Mouse (Mus musculus): ENCODE measurements at regions not wholly inside any gene's neighbourhood (a gene's known extent, or its start where the extent isn't known, plus 50 kb on each side); places are given as distances from the start of the nearest gene placed in this dataset.

DNA sequence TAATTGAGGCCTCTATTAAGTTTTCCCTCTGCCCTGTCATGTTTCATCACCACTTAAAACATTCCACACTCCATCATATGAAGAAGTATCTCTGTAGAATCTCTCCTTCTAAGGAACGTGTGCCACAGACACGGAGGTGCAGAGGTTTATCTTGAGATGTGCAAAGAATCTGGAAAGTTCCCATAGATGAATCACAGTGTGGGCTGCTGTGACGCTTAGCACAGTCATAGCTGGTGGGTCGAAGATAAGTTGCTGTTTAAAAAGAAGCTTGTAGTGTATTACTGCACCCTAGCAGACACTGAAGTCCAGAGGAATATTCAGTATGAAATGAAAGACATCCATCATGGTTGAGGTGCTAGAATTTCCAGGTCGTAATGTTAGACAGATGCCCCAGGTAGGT lies 179.9 kb upstream of the 4930583I09Rik start:
- no peak for DNase-seq (ENCODE audit: low read depth)

DNA sequence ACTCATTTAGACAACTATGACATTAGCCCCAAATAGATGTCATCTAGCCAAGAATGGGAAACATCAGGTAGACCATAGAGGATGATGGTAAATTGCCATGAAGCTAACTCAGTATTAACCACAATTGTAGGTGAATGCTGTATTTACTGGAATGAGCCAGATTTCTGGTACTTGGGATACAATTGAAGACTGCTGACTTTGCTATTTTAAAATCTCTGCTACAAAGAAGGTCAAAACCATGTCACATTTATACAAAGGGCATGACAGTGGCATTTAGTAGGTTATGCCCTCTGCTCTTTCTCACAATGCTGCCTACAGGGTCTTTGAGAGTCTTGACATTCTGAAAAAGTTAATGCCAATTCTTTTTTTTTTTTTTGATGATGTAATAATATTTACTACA lies 178.8 kb upstream of the 4930583I09Rik start:
- DNase-seq (ENCODE audit: low read depth), result no peak

DNA sequence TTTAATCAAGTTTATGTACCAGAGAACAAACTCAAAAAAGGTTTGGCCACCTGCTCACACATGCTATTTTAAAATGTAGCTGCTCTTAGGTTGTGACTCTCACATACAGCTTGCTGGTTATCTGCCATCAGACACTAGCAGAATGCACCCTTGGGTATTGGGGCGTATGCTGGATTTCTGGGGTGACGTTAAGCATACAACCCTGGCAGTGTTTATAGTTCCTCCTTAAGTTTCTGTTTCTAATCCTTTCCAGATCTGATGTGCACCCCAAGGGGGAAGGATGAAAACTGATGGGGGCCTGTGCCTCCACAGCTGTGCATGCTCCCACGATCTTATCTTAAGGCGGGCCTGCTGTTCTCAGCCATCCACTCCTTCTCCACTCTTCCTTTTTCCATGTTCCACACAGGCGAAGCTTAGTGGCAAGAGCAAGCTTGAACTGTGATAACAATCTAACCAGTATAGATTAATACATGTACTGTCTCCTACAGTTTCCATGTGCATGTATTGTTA lies 164.8 kb upstream of the 4930583I09Rik start:
- DNase-seq (ENCODE audit: low read depth), result no peak

DNA sequence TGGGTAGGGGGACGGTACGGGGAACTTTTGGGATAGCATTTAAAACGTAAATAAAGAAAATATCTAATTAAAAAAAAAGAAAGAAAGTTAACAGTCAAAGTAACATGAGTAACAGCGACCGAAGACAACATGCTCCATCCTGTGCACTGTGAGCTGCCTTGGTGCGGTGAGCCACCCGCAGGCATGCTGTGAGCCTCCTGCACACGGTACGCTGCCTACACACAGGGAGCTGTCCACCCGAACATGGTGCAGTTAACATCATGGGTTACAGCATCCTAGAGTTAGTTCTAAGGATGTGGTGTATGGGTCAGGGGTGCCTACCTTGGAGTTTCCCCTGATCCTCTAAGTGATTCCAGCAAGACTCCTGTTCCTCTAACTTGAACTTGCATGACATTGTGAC lies 158.6 kb upstream of the 4930583I09Rik start:
- no peak for DNase-seq (ENCODE audit: low read depth)

DNA sequence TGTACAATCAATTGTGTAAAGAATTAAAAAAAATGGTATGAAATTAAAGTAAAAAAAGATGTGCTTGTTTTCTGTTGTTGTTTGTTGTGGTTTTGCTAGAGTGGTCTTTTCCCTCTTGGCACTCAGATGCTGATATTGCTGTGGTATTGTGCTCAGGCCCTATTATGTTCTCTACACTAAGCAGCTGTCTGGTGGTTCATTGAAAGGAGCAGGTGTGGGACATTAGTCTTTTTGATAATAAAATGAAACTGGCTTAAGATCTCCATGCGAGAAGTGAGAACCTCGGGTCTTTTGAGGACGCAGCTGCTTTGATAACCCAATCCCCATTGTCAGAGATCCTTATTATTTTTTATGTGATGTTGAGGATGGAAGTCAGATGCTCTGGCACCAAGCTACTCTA lies 155.4 kb upstream of the 4930583I09Rik start:
- no peak for DNase-seq (ENCODE audit: low read depth)

DNA sequence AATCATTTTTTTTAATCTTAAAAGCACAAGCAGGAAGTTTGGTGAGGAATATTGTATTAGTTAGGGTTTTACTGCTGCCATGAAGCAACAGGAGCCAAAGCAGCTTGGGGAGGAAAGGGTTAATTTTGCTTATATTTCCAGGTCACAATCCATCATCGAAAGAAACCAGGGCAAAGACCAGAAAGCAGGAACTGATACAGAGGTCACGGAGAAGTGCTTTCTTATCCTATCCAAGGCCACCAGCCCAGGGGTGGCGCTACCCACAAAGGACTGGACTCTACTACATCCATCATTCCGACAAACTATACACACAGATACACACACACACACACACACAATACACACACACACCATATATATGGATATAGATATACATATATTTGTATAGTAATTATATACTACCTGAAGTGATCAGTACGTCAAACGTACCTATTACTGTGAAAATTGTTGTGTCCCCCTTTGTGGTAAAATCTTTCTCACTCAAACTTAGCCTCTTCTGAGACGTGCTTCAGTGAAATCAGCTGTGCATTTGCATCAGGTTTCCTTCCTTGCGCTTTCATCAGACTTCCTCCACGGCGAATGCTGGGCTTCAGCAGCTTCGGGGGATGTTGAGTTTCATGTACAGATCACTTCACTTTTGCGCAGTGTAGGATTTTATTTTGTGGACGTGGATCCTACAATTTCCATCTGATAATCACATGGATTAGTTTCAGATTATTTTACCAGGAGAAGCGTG lies 148.6 kb upstream of the 4930583I09Rik start:
- no peak for DNase-seq (ENCODE audit: low read depth)

DNA sequence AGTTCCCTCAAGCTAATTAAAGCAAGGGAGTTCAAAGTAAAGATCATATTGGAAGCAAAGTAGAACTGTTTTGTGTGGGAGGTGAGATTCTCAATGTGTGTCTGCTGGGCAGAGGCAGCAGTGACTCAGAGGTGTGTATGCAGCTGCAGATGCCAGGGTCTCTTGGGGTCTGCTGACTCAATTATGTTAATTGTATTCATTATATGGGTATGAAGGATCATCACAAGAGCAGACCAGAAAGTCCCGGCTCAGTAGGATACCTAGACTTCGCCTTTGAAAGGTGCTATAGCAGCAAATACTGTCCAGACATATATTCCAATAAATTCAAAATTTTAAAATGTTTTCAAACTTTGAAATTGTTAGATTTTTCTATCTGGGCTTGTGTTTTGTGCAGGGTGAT lies 147.6 kb upstream of the 4930583I09Rik start:
- DNase-seq (ENCODE audit: low read depth), result no peak

DNA sequence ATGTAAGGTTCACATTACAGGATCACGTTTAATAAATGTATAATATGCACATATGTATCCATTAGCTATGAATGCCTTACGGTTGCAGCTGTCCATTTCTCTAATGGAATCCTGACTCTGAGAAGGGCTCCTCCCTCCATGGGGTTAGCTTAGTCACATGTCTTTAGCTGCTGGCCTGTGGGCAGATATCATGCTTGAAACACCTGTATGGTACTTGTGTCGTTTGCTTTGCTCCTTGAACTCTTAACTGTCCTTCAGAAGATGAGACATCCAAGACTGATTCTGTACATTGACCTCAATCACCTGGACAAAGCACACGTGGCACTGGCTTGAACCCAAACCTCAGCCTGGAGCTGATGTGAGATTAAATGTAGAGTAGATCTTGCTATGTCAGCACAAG lies 128.3 kb upstream of the 4930583I09Rik start:
- DNase-seq (ENCODE audit: low read depth), result no peak

DNA sequence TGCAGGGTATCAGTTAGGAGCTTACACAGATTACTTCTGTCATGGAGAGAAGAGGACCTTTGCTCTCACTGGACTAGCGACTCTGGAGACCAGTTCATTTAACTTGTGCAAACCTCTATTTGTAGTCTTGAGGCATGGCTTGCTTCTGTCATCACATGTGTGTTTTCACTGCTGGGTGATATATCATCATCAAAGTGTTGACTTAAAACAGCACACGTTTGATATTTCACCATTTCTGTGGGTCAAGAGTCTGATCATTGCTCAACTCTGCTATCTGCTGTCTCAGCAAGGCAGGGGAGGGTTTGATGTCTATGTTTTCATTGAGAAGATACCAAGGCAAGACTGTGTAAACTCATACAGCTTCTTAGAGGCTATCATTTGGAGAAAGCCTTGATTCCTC lies 126.0 kb upstream of the 4930583I09Rik start:
- no peak for DNase-seq (ENCODE audit: low read depth)

DNA sequence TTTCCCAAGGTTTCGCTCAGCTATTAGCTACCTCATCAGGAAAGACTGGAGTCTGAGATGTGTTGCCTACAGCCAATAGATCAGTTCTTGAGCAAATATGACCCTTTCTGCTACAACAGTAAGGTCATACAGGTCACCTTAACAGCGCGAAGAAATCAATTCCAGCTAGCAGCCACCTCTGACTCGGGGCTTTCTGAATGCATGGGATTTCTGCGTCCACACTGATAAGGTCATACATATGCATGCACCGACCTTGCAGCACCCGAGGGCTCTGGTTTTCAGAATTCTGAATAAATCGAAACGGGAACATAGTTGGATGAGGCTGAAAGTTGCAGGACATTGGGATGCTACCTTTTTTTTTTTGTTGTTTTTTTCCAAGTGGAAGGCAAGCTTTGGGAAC lies 121.6 kb upstream of the 4930583I09Rik start:
- DNase-seq (ENCODE audit: low read depth), result no peak

DNA sequence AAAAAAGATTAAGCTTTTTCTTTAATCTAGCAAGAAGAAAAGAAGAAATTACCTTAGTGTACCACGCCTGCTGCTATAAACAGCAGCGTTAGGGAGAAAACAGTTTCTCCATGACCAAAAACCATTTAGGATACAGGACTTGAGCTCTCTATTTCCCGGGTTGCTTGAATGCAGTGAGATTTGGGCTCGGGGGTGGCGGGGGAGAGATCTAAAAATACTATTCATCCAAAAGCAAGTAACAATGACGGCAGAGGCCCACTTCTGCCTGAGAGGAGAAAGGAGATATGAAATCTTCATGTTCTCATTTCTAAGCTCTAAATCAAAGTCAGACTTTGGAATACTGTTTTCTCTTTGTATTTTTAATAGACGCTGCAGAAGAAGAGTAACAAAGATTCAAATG lies 120.6 kb upstream of the 4930583I09Rik start:
- DNase-seq (ENCODE audit: low read depth), result no peak

DNA sequence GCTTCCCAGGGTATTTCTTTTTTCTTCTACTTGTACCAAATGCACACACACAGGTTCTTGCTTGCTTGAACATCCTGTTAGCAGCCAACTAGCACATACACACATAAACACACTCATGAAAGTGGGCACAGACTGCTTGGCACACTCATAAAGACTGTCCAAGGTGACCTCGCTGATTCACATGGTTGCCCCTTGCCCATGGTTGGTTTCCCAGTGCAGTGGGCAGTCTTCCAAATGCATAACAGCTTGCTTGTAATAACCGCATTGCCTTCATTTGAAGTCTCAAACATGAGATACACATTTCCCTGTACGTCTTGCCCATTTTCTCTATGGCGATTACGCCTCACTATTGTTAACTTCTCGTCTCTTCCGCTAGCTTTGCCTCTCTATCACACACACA lies 117.4 kb upstream of the 4930583I09Rik start:
- no peak for DNase-seq (ENCODE audit: low read depth)

DNA sequence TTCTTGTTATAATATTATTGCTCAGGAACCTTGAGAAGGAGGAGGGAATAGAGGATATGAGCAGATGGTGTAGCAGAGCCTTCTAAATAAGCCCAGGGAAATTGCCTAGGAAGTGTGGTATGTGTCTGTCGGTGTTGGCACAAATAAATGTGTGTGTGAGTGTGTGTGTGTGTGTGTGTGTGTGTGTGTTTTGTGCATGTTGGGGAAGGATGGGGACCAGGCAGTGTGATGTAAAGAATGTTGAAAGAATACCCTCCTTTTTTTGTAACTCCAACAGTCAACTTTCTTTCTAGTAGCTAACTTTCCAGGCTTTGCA lies 115.7 kb upstream of the 4930583I09Rik start:
- DNase-seq (ENCODE audit: low read depth), result no peak

DNA sequence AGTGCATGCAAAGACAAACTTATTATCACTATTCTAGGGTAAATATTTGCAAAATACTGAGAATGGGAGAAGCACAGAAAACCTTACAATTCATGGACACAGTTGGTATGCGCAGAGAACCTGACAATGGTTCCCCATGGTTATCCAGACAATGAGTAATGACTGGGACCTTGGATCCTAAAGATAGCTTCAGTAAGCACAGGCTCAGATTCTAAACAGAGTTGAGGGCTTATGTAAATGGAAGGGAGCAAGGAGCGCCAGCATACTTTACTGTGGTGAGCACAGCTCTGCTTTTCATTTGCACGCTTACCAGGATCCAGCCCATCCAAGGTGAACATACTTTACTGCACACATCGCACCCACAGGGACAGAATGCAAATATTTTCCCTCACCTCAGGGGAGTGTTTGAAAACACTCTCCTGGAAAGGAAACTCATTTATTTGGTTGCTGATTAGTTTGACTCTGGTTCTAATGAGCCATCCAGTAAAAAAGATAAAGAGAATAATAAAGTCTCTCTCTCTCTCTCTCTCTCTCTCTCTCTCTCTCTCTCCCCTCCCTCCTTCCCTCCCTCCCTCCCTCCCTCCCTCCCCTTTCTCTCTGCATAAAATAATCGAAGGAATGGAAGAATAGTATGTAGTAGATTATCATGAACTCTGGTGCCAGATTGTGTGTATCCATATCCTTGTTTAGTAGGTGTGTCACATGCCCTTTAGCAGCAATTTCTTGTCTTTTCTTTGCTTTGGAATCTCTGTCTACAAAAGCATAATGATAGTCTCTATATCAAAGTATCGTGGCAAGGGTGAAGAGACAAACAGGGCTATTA lies 115.1 kb upstream of the 4930583I09Rik start:
- no peak for DNase-seq (ENCODE audit: low read depth)

DNA sequence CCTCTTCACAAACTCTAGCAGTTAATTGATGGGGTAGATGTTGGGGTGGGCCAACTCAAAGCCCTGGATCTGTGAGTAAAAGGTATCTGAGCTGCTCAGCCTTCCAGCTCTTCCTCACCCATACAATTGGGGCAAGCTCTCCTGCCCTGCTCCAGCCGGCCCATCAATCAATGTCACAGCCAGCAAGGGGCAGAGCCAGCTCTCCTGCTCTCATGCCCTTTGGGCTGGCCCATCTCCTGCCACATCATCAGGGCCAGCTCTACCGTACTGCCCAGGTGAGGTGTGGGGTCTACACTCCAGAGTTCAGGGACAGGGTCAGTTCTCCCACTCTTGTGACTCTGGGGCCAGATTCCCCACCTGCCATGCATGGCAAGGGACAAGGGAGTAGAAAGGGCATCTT lies 107.3 kb upstream of the 4930583I09Rik start:
- no peak for DNase-seq (ENCODE audit: low read depth)

DNA sequence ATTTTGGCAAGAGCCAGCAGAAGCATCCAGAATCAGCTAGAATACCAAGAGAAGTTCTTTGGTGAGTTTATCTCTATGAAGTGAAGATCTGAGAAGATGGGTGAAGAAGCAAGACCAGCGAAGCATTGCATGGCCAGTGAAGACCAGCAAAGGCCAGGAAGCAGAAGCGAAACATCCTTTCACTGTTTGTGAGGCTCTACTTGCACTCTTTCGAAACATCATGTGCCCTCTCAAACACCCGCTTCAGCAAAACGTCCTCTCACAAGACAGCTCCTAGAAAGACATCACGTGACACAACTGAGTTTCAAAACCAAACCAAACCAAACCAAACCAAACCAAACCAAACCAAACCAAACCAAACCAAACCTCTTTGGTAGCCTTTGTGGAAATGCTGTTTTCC lies 105.7 kb upstream of the 4930583I09Rik start:
- no peak for DNase-seq (ENCODE audit: low read depth)

DNA sequence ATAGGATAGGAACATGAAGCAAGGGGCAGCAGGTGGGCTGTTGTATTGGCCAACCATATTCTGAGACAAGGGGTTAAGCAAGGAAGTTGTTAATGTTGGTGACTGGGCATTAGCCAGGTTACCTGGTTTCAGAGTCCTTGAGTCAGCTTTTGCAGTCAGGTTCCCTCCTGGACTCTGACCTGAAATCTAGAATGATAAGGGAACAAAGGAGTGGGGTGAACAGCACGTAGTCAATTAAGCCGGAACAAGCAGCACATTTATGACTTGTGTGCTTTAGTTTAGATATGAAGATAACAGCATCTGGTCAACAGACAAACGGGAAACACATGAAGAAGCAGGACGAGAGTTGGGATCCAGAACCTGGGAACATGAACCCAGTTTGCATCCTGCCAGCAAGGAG lies 99.8 kb upstream of the 4930583I09Rik start:
- DNase-seq (ENCODE audit: low read depth), result no peak

DNA sequence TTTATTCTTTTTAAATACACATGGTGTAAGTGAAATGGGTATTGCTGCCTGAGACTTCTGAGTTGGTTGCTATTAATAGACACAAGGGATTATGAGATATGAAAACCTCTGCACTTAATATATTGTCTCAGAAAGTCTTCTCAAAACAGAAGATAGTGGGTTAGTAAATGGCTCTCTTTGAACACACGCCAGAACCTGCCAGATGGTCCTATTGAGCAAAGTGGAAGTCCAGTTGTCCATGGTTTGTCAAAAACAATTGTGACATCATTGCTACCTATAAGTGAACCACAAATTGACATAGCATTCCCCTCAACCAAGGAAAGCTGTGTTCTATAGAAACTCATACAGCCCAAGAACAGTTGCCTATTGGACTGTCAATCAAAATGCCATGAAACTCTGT lies 98.5 kb upstream of the 4930583I09Rik start:
- DNase-seq (ENCODE audit: low read depth), result no peak

DNA sequence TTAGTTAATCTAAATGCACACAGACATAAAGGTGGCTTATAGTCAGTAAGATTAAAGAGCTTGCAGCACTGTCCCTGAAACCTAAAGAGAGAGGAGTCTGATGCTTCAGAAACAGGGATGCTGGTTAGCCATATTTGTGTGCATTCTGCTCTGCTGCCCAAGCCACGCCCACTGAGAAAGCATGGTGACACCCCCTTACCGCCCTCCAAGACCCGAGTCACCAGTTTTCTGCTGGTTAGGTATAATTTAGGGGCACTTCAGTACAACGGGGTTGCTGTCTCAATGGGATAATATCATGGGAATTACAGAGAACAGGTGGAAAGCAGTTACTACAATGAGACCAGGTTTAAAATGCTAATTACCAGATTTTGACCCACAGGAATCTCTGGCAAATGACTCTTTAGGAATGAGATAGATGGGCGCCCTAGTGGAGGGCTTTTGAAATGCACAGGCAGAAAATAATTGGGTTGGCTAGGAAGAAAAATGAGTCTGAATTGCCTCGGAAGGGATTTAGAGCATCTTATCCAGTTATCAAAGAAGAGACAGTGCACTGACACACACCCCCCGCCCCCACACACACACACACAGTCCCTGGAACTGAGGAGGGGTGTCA lies 95.1 kb upstream of the 4930583I09Rik start:
- DNase-seq (ENCODE audit: low read depth), result no peak

DNA sequence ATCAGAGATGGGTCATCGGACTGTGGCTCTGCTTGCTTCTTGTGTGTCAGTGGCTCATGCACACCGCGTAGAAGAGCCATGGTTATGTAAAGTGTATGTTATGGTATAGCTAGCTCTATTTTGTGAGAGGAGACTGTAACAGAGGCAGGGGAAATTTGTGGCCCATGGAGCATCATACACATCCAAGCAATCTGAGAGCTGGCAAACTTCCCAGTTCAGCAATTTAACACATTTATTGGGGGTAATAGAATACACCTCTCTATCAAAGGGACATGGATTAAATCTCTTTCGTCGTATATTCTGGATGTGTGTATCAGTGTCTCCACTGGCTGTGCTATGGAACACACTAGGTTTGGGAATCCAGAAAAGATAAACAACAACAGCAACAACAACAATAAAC lies 87.9 kb upstream of the 4930583I09Rik start:
- no peak for DNase-seq (ENCODE audit: low read depth)

DNA sequence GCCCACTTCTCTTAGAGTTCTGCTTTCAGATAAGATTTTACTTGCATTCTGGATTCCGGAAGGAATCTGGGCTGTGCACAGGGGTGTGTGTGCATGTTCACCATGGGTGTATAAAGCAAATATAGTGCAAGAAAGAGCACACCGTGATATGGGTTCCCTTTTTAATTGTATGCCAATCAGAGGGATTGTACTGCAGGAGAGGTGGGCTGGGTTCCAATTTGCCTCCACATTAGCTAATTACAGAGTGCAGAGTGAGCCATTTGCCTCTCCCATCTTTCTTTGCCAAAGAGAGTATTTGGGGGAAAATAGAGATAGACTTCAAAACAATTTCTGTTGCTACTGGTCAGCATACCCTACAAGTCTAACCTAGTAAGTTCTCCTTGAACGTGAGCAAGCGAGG lies 86.4 kb upstream of the 4930583I09Rik start:
- no peak for DNase-seq (ENCODE audit: low read depth)

DNA sequence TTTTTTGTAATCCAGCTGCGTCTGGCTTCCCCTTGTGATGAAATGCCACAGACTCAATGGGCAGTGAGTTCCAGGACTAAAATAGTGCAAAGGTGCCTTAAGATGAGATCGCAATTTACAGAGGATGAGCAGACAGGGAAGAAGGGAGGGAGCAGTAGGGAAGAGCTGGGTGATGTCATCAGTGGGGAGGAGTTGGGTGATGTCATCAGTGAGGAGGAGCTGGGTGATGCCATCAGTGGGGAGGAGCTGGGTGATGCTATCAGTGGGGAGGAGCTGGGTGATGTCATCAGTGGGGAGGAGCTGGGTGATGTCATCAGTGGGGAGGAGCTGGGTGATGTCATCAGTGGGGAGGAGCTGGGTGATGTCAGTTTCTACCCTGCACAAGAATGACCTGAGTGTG lies 84.4 kb upstream of the 4930583I09Rik start:
- peak; percentile 5 for DNase-seq (ENCODE audit: low read depth)

DNA sequence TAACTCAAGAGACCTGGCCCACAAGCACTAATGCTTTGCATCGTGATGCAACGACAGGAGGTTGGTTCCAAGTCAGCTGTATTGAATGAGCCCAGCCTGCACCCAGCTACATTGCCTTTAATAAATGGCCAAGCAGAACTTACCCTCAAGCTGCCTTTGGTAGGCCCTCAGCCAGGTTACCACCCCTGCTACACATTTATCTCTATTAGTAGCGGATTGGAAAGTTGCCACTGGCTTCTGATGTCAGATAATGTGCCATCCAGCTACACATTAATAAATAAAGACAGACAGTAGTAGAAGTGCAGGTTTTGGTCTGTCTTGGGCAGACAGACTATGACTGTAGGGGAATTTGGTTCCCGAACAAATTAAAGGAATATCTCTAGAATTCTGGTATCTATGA lies 82.0 kb upstream of the 4930583I09Rik start:
- peak; percentile 3 for DNase-seq (ENCODE audit: low read depth)

Data from NIH3T3 (cell line).